Mouse (Mus musculus): ENCODE results near the gene Mob1a. TPM values are rescaled to one million over a fixed set of nuclear protein-coding genes. Genes with fewer than 3 reads are reported as not detected.

Mob1a gene
- polyA plus RNA-seq, 1 experiment from 2014 or later: 34.9 TPM

GRCm38 (mm10) chr6:83322794-83323193 lies 3.0 kb upstream of the Mob1a start:
- WGBS: 72% methylated on average over 2 of the region's 2 CpGs
- no peak overlapping the region for H3K27ac ChIP-seq (replicated peaks in 1 of 2; ENCODE audit: control insufficient read depth in 1 of 2, insufficient read depth in 1 of 2, low read depth in 2 of 2, low read length in 2 of 2)

GRCm38 (mm10) chr6:83323652-83324419 lies 2.0 kb upstream of the Mob1a start:
- ATAC-seq (ENCODE audit: insufficient number of reproducible peaks, insufficient read depth, low FRiP score, low read depth): no peak
- Histone ChIP-seq H3K9me3 (ENCODE audit: control insufficient read depth, low read length) (no peaks in the 10 kb centered on the region), H3K4me1 (ENCODE audit: control insufficient read depth in 2 of 2, insufficient read depth in 2 of 2, low read length in 2 of 2) (peaks cover 2 to 13% of the 10 kb centered on the region in 2 experiments), H3K4me3 (ENCODE audit: control insufficient read depth in 1 of 2, insufficient read depth in 1 of 2, low read depth in 1 of 2, low read length in 2 of 2) (no peak overlapping the region), H3K27ac (replicated peaks in 1 of 2; ENCODE audit: control insufficient read depth in 1 of 2, insufficient read depth in 1 of 2, low read depth in 2 of 2, low read length in 2 of 2) (no peak overlapping the region), H3K9ac (ENCODE audit: low read length) (no peak overlapping the region), H3K36me3 (ENCODE audit: control insufficient read depth, insufficient read depth, low read length) (peaks cover 5% of the 10 kb centered on the region), H3K27me3 (ENCODE audit: control insufficient read depth, insufficient read depth, low read length) (no peaks in the 10 kb centered on the region), H3K4me2 (ENCODE audit: low read length) (no peak overlapping the region)
- WGBS: 59% methylated on average over 8 of the region's 8 CpGs

More at GRCm38 (mm10) chr6:83322794-83323193, 3.0 kb upstream of the Mob1a start:
- no peaks in the 10 kb centered on the region for H3K27me3 ChIP-seq (ENCODE audit: control insufficient read depth, insufficient read depth, low read length)
- H3K4me2 ChIP-seq (ENCODE audit: low read length): no peak overlapping the region
- H3K9ac ChIP-seq (ENCODE audit: low read length): no peak overlapping the region
- H3K4me3 ChIP-seq (ENCODE audit: control insufficient read depth in 1 of 2, insufficient read depth in 1 of 2, low read depth in 1 of 2, low read length in 2 of 2): no peak overlapping the region
- ATAC-seq (ENCODE audit: insufficient number of reproducible peaks, insufficient read depth, low FRiP score, low read depth): no peak
- H3K4me1 ChIP-seq (ENCODE audit: control insufficient read depth in 2 of 2, insufficient read depth in 2 of 2, low read length in 2 of 2): peaks cover 2 to 13% of the 10 kb centered on the region in 2 experiments
- no peaks in the 10 kb centered on the region for H3K9me3 ChIP-seq (ENCODE audit: control insufficient read depth, low read length)
- H3K36me3 ChIP-seq (ENCODE audit: control insufficient read depth, insufficient read depth, low read length): no peaks in the 10 kb centered on the region

GRCm38 (mm10) chr6:83326394-83326736 lies 549 bp downstream of the Mob1a start:
- Histone ChIP-seq H3K27ac (replicated peaks in 1 of 2; ENCODE audit: control insufficient read depth in 1 of 2, insufficient read depth in 1 of 2, low read depth in 2 of 2, low read length in 2 of 2) (peak overlapping the region; percentile 89 to 93), H3K4me3 (ENCODE audit: control insufficient read depth in 1 of 2, insufficient read depth in 1 of 2, low read depth in 1 of 2, low read length in 2 of 2) (peak overlapping the region; percentile 69 to 96), H3K9me3 (ENCODE audit: control insufficient read depth, low read length) (no peaks in the 10 kb centered on the region), H3K4me2 (ENCODE audit: low read length) (peak overlapping the region; percentile 74), H3K36me3 (ENCODE audit: control insufficient read depth, insufficient read depth, low read length) (peaks cover 28% of the 10 kb centered on the region), H3K4me1 (ENCODE audit: control insufficient read depth in 2 of 2, insufficient read depth in 2 of 2, low read length in 2 of 2) (peaks cover 2 to 13% of the 10 kb centered on the region in 2 experiments), H3K9ac (ENCODE audit: low read length) (peak overlapping the region; percentile 85), H3K27me3 (ENCODE audit: control insufficient read depth, insufficient read depth, low read length) (no peaks in the 10 kb centered on the region)
- ATAC-seq (ENCODE audit: insufficient number of reproducible peaks, insufficient read depth, low FRiP score, low read depth): no peak
- 6% methylated on average over 6 of the region's 6 CpGs for WGBS

- H3K4me2 ChIP-seq (ENCODE audit: low read length): peak overlapping the region; percentile 74
- WGBS: 53% methylated on average over 6 of the region's 6 CpGs
- H3K9ac ChIP-seq (ENCODE audit: low read length): peak overlapping the region; percentile 85
- H3K4me3 ChIP-seq (ENCODE audit: control insufficient read depth in 1 of 2, insufficient read depth in 1 of 2, low read depth in 1 of 2, low read length in 2 of 2): peak overlapping the region; percentile 69 to 96; a peak in 3 of 4 replicates
- no peaks in the 10 kb centered on the region for H3K9me3 ChIP-seq (ENCODE audit: control insufficient read depth, low read length)
- 0 out of 4 replicates have a peak overlapping the region, but pooled peaks of 1 of the 2 experiments have one; percentile 89 for H3K27ac ChIP-seq (replicated peaks in 1 of 2; ENCODE audit: control insufficient read depth in 1 of 2, insufficient read depth in 1 of 2, low read depth in 2 of 2, low read length in 2 of 2)
- no peak for ATAC-seq (ENCODE audit: insufficient number of reproducible peaks, insufficient read depth, low FRiP score, low read depth)
- no peaks in the 10 kb centered on the region for H3K27me3 ChIP-seq (ENCODE audit: control insufficient read depth, insufficient read depth, low read length)
- H3K4me1 ChIP-seq (ENCODE audit: control insufficient read depth in 2 of 2, insufficient read depth in 2 of 2, low read length in 2 of 2): peaks cover 2 to 13% of the 10 kb centered on the region in 2 experiments
- H3K36me3 ChIP-seq (ENCODE audit: control insufficient read depth, insufficient read depth, low read length): peaks cover 32% of the 10 kb centered on the region
Observed at GRCm38 (mm10) chr6:83326761-83327160, 945 bp downstream of the Mob1a start.

- no peak overlapping the region for H3K4me2 ChIP-seq (ENCODE audit: low read length)
Observed at GRCm38 (mm10) chr6:83327591-83328190, 1.9 kb downstream of the Mob1a start.

GRCm38 (mm10) chr6:83341387-83341786 lies 15.6 kb downstream of the Mob1a start:
- Histone ChIP-seq H3K4me2 (ENCODE audit: low read length) (no peak overlapping the region), H3K27ac (replicated peaks in 1 of 2; ENCODE audit: control insufficient read depth in 1 of 2, insufficient read depth in 1 of 2, low read depth in 2 of 2, low read length in 2 of 2) (no peak overlapping the region), H3K9ac (ENCODE audit: low read length) (no peak overlapping the region), H3K9me3 (ENCODE audit: control insufficient read depth, low read length) (no peaks in the 10 kb centered on the region), H3K4me1 (ENCODE audit: control insufficient read depth in 2 of 2, insufficient read depth in 2 of 2, low read length in 2 of 2) (no peaks in the 10 kb centered on the region), H3K4me3 (ENCODE audit: control insufficient read depth in 1 of 2, insufficient read depth in 1 of 2, low read depth in 1 of 2, low read length in 2 of 2) (no peak overlapping the region), H3K27me3 (ENCODE audit: control insufficient read depth, insufficient read depth, low read length) (no peaks in the 10 kb centered on the region), H3K36me3 (ENCODE audit: control insufficient read depth, insufficient read depth, low read length) (peaks cover 69% of the 10 kb centered on the region)
- 46% methylated on average over 3 of the region's 3 CpGs for WGBS
- no peak for ATAC-seq (ENCODE audit: insufficient number of reproducible peaks, insufficient read depth, low FRiP score, low read depth)

More at GRCm38 (mm10) chr6:83327591-83328190, 1.9 kb downstream of the Mob1a start:
- no peaks in the 10 kb centered on the region for H3K27me3 ChIP-seq (ENCODE audit: control insufficient read depth, insufficient read depth, low read length)
- peaks cover 2 to 13% of the 10 kb centered on the region in 2 experiments for H3K4me1 ChIP-seq (ENCODE audit: control insufficient read depth in 2 of 2, insufficient read depth in 2 of 2, low read length in 2 of 2)
- H3K4me3 ChIP-seq (ENCODE audit: control insufficient read depth in 1 of 2, insufficient read depth in 1 of 2, low read depth in 1 of 2, low read length in 2 of 2): no peak overlapping the region
- H3K36me3 ChIP-seq (ENCODE audit: control insufficient read depth, insufficient read depth, low read length): peaks cover 42% of the 10 kb centered on the region
- ATAC-seq (ENCODE audit: insufficient number of reproducible peaks, insufficient read depth, low FRiP score, low read depth): no peak
- no peak overlapping the region for H3K9ac ChIP-seq (ENCODE audit: low read length)
- 91% methylated on average over 3 of the region's 3 CpGs for WGBS
- H3K27ac ChIP-seq (replicated peaks in 1 of 2; ENCODE audit: control insufficient read depth in 1 of 2, insufficient read depth in 1 of 2, low read depth in 2 of 2, low read length in 2 of 2): no peak overlapping the region
- H3K9me3 ChIP-seq (ENCODE audit: control insufficient read depth, low read length): no peaks in the 10 kb centered on the region

- H3K27ac ChIP-seq (replicated peaks in 1 of 2; ENCODE audit: control insufficient read depth in 1 of 2, insufficient read depth in 1 of 2, low read depth in 2 of 2, low read length in 2 of 2): no peak overlapping the region
- no peaks in the 10 kb centered on the region for H3K27me3 ChIP-seq (ENCODE audit: control insufficient read depth, insufficient read depth, low read length)
- H3K4me3 ChIP-seq (ENCODE audit: control insufficient read depth in 1 of 2, insufficient read depth in 1 of 2, low read depth in 1 of 2, low read length in 2 of 2): no peak overlapping the region
- H3K36me3 ChIP-seq (ENCODE audit: control insufficient read depth, insufficient read depth, low read length): peaks cover 57% of the 10 kb centered on the region
- H3K4me2 ChIP-seq (ENCODE audit: low read length): no peak overlapping the region
- WGBS: 97% methylated on average over 2 of the region's 2 CpGs
- no peaks in the 10 kb centered on the region for H3K9me3 ChIP-seq (ENCODE audit: control insufficient read depth, low read length)
- H3K9ac ChIP-seq (ENCODE audit: low read length): no peak overlapping the region
- ATAC-seq (ENCODE audit: insufficient number of reproducible peaks, insufficient read depth, low FRiP score, low read depth): no peak
- H3K4me1 ChIP-seq (ENCODE audit: control insufficient read depth in 2 of 2, insufficient read depth in 2 of 2, low read length in 2 of 2): no peaks in the 10 kb centered on the region
Observed at GRCm38 (mm10) chr6:83342957-83343356, 17.1 kb downstream of the Mob1a start.
